Mouse (Mus musculus) MEL (cell line): ENCODE results near the gene Wnt7b. TPM values are rescaled to one million over a fixed set of nuclear protein-coding genes. Genes with fewer than 3 reads are reported as not detected.

Experiments used
- DNase-seq: peaks from one replicate; pipeline ENCODE4 v3.0.0; 2011; ENCODE audit warnings: low read depth, low spot score
- H3K27ac ChIP-seq: 2 replicates; pipeline ENCODE4 v1.5.1; 2012; ENCODE audit warnings: low read depth, mild to moderate bottlenecking, control low read depth, low read length, moderate library complexity; ENCODE audit not compliant: control insufficient read depth
- H3K27me3 ChIP-seq, 2 experiments: fragments of 150-350 bp in 1 of 2; sonication (generic) in 1 of 2; 2 replicates each; pipeline ENCODE4 v1.6.1; 2012; ENCODE audit warnings: low read length in 2 of 2, mild to moderate bottlenecking in 2 of 2, improper control_type of control experiment in 1 of 2, moderate library complexity in 1 of 2; ENCODE audit not compliant: insufficient read depth in 2 of 2, control insufficient read depth in 1 of 2
- H3K36me3 ChIP-seq, 2 experiments: 2 replicates each; pipeline ENCODE4 v1.6.1; 2012 to 2014; ENCODE audit warnings: low read length in 2 of 2, improper control_type of control experiment in 1 of 2, inconsistent platforms in 1 of 2, mild to moderate bottlenecking in 1 of 2; ENCODE audit not compliant: insufficient read depth in 2 of 2, control insufficient read depth in 1 of 2
- H3K4me1 ChIP-seq, 2 experiments: fragments of 150-350 bp in 1 of 2; sonication (generic) in 1 of 2; 2 replicates each; pipeline ENCODE4 v1.6.1; 2012; ENCODE audit warnings: low read length in 2 of 2, improper control_type of control experiment in 1 of 2, mild to moderate bottlenecking in 1 of 2; ENCODE audit not compliant: insufficient read depth in 2 of 2, control insufficient read depth in 1 of 2
- H3K4me3 ChIP-seq, 2 experiments: fragments of 150-350 bp in 1 of 2; sonication (generic) in 1 of 2; 2 replicates each; pipeline ENCODE4 v1.5.1; 2012; ENCODE audit warnings: low read depth in 2 of 2, low read length in 2 of 2, mild to moderate bottlenecking in 2 of 2, moderate library complexity in 2 of 2, control low read depth in 1 of 2, improper control_type of control experiment in 1 of 2; ENCODE audit not compliant: control insufficient read depth in 1 of 2, insufficient read depth in 1 of 2
- H3K79me2 ChIP-seq: 2 replicates; pipeline ENCODE4 v1.6.1; 2012; ENCODE audit warnings: mild to moderate bottlenecking, low read length, moderate library complexity; ENCODE audit not compliant: control insufficient read depth, poor library complexity, insufficient read depth
- H3K9ac ChIP-seq: 2 replicates; pipeline ENCODE4 v1.6.1; 2012; ENCODE audit warnings: low read depth, mild to moderate bottlenecking, control low read depth, low read length, moderate library complexity; ENCODE audit not compliant: control insufficient read depth, poor library complexity, severe bottlenecking
- H3K9me3 ChIP-seq: fragments of 150-350 bp; sonication (generic); replicated peaks from 2 replicates; pipeline ENCODE4 v1.6.1; 2012; ENCODE audit warnings: mild to moderate bottlenecking, low read length, improper control_type of control experiment, moderate library complexity; ENCODE audit not compliant: insufficient read depth
- BHLHE40 ChIP-seq: IDR thresholded peaks from 2 replicates; pipeline ENCODE4 v1.6.1; 2012; ENCODE audit warnings: low read depth, mild to moderate bottlenecking, inconsistent platforms, low read length, improper control_type of control experiment, borderline replicate concordance
- CHD2 ChIP-seq: IDR thresholded peaks from 2 replicates; pipeline ENCODE4 v1.6.1; 2011; ENCODE audit warnings: low read length, improper control_type of control experiment
- E2F4 ChIP-seq: IDR thresholded peaks from 2 replicates; pipeline ENCODE4 v1.6.1; 2011; ENCODE audit warnings: low read depth, low read length, improper control_type of control experiment, borderline replicate concordance
- ELF1 ChIP-seq: IDR thresholded peaks from 2 replicates; pipeline ENCODE4 v1.6.1; 2014; ENCODE audit warnings: low read depth, mild to moderate bottlenecking, inconsistent platforms, low read length, improper control_type of control experiment, moderate library complexity
- EP300 ChIP-seq, 2 experiments: IDR thresholded peaks; 2 replicates each; pipeline ENCODE4 v1.6.1; 2011; ENCODE audit warnings: improper control_type of control experiment in 2 of 2, low read length in 2 of 2, low read depth in 1 of 2, mild to moderate bottlenecking in 1 of 2
- ETS1 ChIP-seq: IDR thresholded peaks from 2 replicates; pipeline ENCODE4 v1.6.1; 2012; ENCODE audit warnings: low read depth, mild to moderate bottlenecking, inconsistent platforms, low read length, improper control_type of control experiment, moderate library complexity
- GABPA ChIP-seq: IDR thresholded peaks from 2 replicates; pipeline ENCODE4 v1.6.1; 2012; ENCODE audit warnings: low read depth, mild to moderate bottlenecking, inconsistent platforms, low read length, improper control_type of control experiment, moderate library complexity
- GATA1 ChIP-seq: IDR thresholded peaks from 2 replicates; pipeline ENCODE4 v1.6.1; 2011; ENCODE audit warnings: low read depth, low read length, improper control_type of control experiment
- HCFC1 ChIP-seq: IDR thresholded peaks from 2 replicates; pipeline ENCODE4 v1.6.1; 2012; ENCODE audit warnings: low read depth, mild to moderate bottlenecking, inconsistent platforms, low read length, improper control_type of control experiment, moderate library complexity
- MAFK ChIP-seq: IDR thresholded peaks from 2 replicates; pipeline ENCODE4 v1.6.1; 2011; ENCODE audit warnings: low read depth, mild to moderate bottlenecking, low read length, improper control_type of control experiment, borderline replicate concordance
- MAX ChIP-seq: IDR thresholded peaks from 2 replicates; pipeline ENCODE4 v1.6.1; 2011; ENCODE audit warnings: low read length, improper control_type of control experiment
- MEF2A ChIP-seq: IDR thresholded peaks from 2 replicates; pipeline ENCODE4 v1.6.1; 2014; ENCODE audit warnings: low read depth, mild to moderate bottlenecking, inconsistent platforms, low read length, improper control_type of control experiment; ENCODE audit not compliant: poor library complexity, insufficient replicate concordance, severe bottlenecking; ENCODE audit errors: extremely low read depth
- MYB ChIP-seq: IDR thresholded peaks from 2 replicates; pipeline ENCODE4 v1.6.1; 2011; ENCODE audit warnings: mild to moderate bottlenecking, low read depth, low read length, improper control_type of control experiment
- NELFE ChIP-seq: IDR thresholded peaks from 2 replicates; pipeline ENCODE4 v1.6.1; 2011; ENCODE audit warnings: low read depth, low read length, improper control_type of control experiment
- NRF1 ChIP-seq: IDR thresholded peaks from 2 replicates; pipeline ENCODE4 v1.6.1; 2014; ENCODE audit warnings: low read depth, mild to moderate bottlenecking, inconsistent platforms, low read length, improper control_type of control experiment, moderate library complexity; ENCODE audit not compliant: poor library complexity, insufficient read depth, severe bottlenecking
- RAD21 ChIP-seq: IDR thresholded peaks from 2 replicates; pipeline ENCODE4 v1.6.1; 2011; ENCODE audit warnings: mild to moderate bottlenecking, low read depth, low read length, improper control_type of control experiment
- RCOR1 ChIP-seq: IDR thresholded peaks from 2 replicates; pipeline ENCODE4 v1.6.1; 2012; ENCODE audit warnings: low read depth, mild to moderate bottlenecking, inconsistent platforms, low read length, improper control_type of control experiment
- SMC3 ChIP-seq: IDR thresholded peaks from 2 replicates; pipeline ENCODE4 v1.6.1; 2011; ENCODE audit warnings: low read depth, low read length, improper control_type of control experiment
- TAL1 ChIP-seq: IDR thresholded peaks from 2 replicates; pipeline ENCODE4 v1.6.1; 2012; ENCODE audit warnings: mild to moderate bottlenecking, inconsistent platforms, low read length, moderate library complexity, mixed read lengths
- TBP ChIP-seq: IDR thresholded peaks from 2 replicates; pipeline ENCODE4 v1.8.0; 2011; ENCODE audit warnings: low read depth, low read length, improper control_type of control experiment
- TCF12 ChIP-seq: IDR thresholded peaks from 2 replicates; pipeline ENCODE4 v1.6.1; 2014; ENCODE audit warnings: low read depth, mild to moderate bottlenecking, inconsistent platforms, low read length, improper control_type of control experiment, moderate library complexity
- ZC3H11A ChIP-seq: IDR thresholded peaks from 2 replicates; pipeline ENCODE4 v1.6.1; 2012; ENCODE audit warnings: low read depth, mild to moderate bottlenecking, inconsistent platforms, low read length, improper control_type of control experiment
- ZKSCAN1 ChIP-seq: IDR thresholded peaks from 2 replicates; pipeline ENCODE4 v1.6.1; 2012; ENCODE audit warnings: low read depth, mild to moderate bottlenecking, inconsistent platforms, low read length, improper control_type of control experiment, moderate library complexity
- ZNF384 ChIP-seq: IDR thresholded peaks from 2 replicates; pipeline ENCODE4 v1.6.1; 2012; ENCODE audit warnings: low read depth, mild to moderate bottlenecking, inconsistent platforms, low read length, improper control_type of control experiment
- polyA plus RNA-seq, 2 experiments: library from polyadenylated mRNA; stranded (reverse) in 1 of 2; unstranded in 1 of 2; fragments of >175 nt in 1 of 2; fragments of >200 nt in 1 of 2; gene quantifications; 2 replicates each; pipeline versions ENCODE4 v1.2.1 to v1.2.4; 2012; ENCODE audit warnings: low replicate concordance in 2 of 2, low read depth in 1 of 2; ENCODE audit not compliant: insufficient read length in 2 of 2, insufficient read depth in 1 of 2, missing spikeins in 1 of 2
- total RNA-seq: library from RNA; depleted of rRNA; stranded (reverse); fragments of 300-350 nt; gene quantifications from 2 replicates; pipeline ENCODE4 v1.2.3, GENCODE M21; 2012

The Wnt7b gene
- total and polyA plus RNA-seq, 3 experiments, result not detected

DNA sequence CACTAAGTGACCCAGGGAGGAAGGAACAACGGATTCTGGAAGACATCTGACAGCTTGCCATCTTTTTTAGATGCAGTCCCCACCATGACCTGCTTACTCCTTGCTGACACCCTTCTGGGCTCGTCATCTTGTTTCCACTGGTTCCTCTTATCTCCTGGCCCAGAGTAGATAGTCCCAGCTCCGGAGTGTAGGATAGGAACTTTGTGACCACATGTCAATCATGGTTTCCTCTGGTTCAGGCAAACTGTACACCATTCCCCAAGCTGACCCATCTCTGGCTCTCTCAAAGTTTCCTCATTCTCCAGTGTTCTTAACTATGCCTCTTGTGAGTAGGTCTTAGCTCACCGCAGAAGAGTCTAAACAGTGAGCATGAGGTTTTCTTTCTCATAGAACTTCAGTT is 10.4 kb upstream of the Wnt7b start:
- H3K36me3 ChIP-seq, result no peaks in the 10 kb centered on the region
- H3K9me3 ChIP-seq, result no peaks in the 10 kb centered on the region
- no peak for DNase-seq
- H3K27ac ChIP-seq, result no peak overlapping the region
- H3K79me2 ChIP-seq, result no peaks in the 10 kb centered on the region
- H3K27me3 ChIP-seq, result no peaks in the 10 kb centered on the region
- TF ChIP-seq EP300 (IDR thresholded peaks at IDR 0.05; ENCODE audit: low read depth in 1 of 2, low read length in 2 of 2) (no peak), NRF1 (no peak), ELF1 (no peak), RAD21 (no peak), GATA1 (no peak), MYB (no peak), ZKSCAN1 (no peak), TAL1 (no peak; the same call in 1 of the 2 replicates), GABPA (no peak), TCF12 (no peak), HCFC1 (no peak), RCOR1 (no peak), TBP (no peak), MAFK (no peak)
- H3K4me3 ChIP-seq, result no peak overlapping the region
- no peaks in the 10 kb centered on the region for H3K4me1 ChIP-seq
- no peak overlapping the region for H3K9ac ChIP-seq

GRCm38 (mm10) chr15:85590831-85591230 is 8.6 kb upstream of the Wnt7b start:
- no peak for DNase-seq
- no peak overlapping the region for H3K9ac ChIP-seq
- TF ChIP-seq MAX (no peak), ZNF384 (no peak), MYB (no peak), TBP (no peak), BHLHE40 (no peak), E2F4 (no peak), EP300 (IDR thresholded peaks at IDR 0.05; ENCODE audit: low read depth in 1 of 2, low read length in 2 of 2) (no peak), GATA1 (no peak), MEF2A (no peak), SMC3 (no peak), ETS1 (no peak), ZC3H11A (no peak), NELFE (no peak), GABPA (no peak), CHD2 (no peak), MAFK (no peak), TCF12 (no peak)
- TF ChIP-seq, all 39 proteins: peak for 0
- H3K36me3 ChIP-seq, result no peaks in the 10 kb centered on the region
- no peak overlapping the region for H3K4me3 ChIP-seq
- H3K79me2 ChIP-seq, result no peaks in the 10 kb centered on the region
- no peaks in the 10 kb centered on the region for H3K4me1 ChIP-seq
- H3K27ac ChIP-seq, result no peak overlapping the region
- H3K9me3 ChIP-seq, result no peaks in the 10 kb centered on the region
- no peaks in the 10 kb centered on the region; a peak in 1 of 4 replicates for H3K27me3 ChIP-seq
